In genomic region chr4:155056724-155057123, GRCm38 (mm10) we compare ENCODE assay signal across 9 mouse cellular contexts. TPM values are rescaled to one million over a fixed set of nuclear protein-coding genes. Genes with fewer than 3 reads are reported as not detected.
A peak's percentile ranks its signal among the peaks of the same experiment; 100 is the strongest.
DNase-seq lines count a peak whose midpoint lies in the region; ATAC-seq lines count a peak whose summit lies in the region.
"Had no signal": no experiment of that assay in that cellular context is flagged by ENCODE, and none has a peak within 500 bp of the region (broad histone marks: within the 10 kb centered on the region; RNA-seq: fewer than 3 reads in every experiment).

Gene Plch2, minus strand, starts transcription at chr4:155056784.

- H3K9ac ChIP-seq in embryonic facial prominence, embryonic 14.5 days (ENCODE audit: low read depth, low read length): no peak within 1 kb of the TSS
- H3K9ac ChIP-seq in intestine, embryonic 16.5 days (ENCODE audit: low read depth, low read length): no peak within 1 kb of the TSS
- H3K9ac ChIP-seq in midbrain, embryonic 16.5 days (ENCODE audit: low read depth, low read length): 0 out of 2 replicates have a peak within 1 kb of the TSS, but pooled peaks have one; percentile 20

- H3K36me3 ChIP-seq in embryonic facial prominence, embryonic 14.5 days (ENCODE audit: control insufficient read depth, insufficient read depth, low read length): no peaks in the 10 kb centered on the region
- H3K36me3 ChIP-seq in intestine, embryonic 16.5 days (ENCODE audit: control insufficient read depth, insufficient read depth, low read length): no peaks in the 10 kb centered on the region
- no peaks in the 10 kb centered on the region for H3K36me3 ChIP-seq in midbrain, embryonic 16.5 days (ENCODE audit: control insufficient read depth, insufficient read depth, low read length)

- peak within 1 kb of the TSS; percentile 19 for H3K4me3 ChIP-seq in embryonic facial prominence, embryonic 14.5 days (ENCODE audit: low read depth, low read length)
- H3K4me3 ChIP-seq in intestine, embryonic 16.5 days (ENCODE audit: low read length): no peak within 1 kb of the TSS
- no peak within 1 kb of the TSS for H3K4me3 ChIP-seq in midbrain, embryonic 16.5 days (ENCODE audit: low read depth, low read length)

- 60% methylated on average over 10 of the region's 10 CpGs for WGBS in embryonic facial prominence, embryonic 14.5 days
- WGBS in intestine, embryonic 16.5 days: 70% methylated on average over 10 of the region's 10 CpGs
- WGBS in midbrain, embryonic 16.5 days: 49% methylated on average over 10 of the region's 10 CpGs

- peak within 1 kb of the TSS; percentile 39 for H3K4me2 ChIP-seq in embryonic facial prominence, embryonic 14.5 days (ENCODE audit: low read depth, low read length)
- H3K4me2 ChIP-seq in intestine, embryonic 16.5 days (ENCODE audit: low read depth, low read length): no peak within 1 kb of the TSS
- H3K4me2 ChIP-seq in midbrain, embryonic 16.5 days (ENCODE audit: low read length): no peak within 1 kb of the TSS

- intact Hi-C loops in gastrocnemius, postnatal 14 days (cut with DNase I; ENCODE audit: low total_unique reads): no loop called here

- no peaks in the 10 kb centered on the region for H3K9me3 ChIP-seq in embryonic facial prominence, embryonic 14.5 days (ENCODE audit: control insufficient read depth, low read length)
- H3K9me3 ChIP-seq in intestine, embryonic 16.5 days (ENCODE audit: control insufficient read depth, low read length): no peaks in the 10 kb centered on the region
- no peaks in the 10 kb centered on the region for H3K9me3 ChIP-seq in midbrain, embryonic 16.5 days (replicated peaks; ENCODE audit: control insufficient read depth, low read length, poor library complexity, severe bottlenecking)

- ATAC-seq in embryonic facial prominence, embryonic 14.5 days (ENCODE audit: low read depth): peak; percentile 60; the same call in 1 of the 2 replicates
- no peak for ATAC-seq in intestine, embryonic 16.5 days
- ATAC-seq in midbrain, embryonic 16.5 days: peak; percentile 29; the same call in 1 of the 2 replicates

- H3K27ac ChIP-seq in embryonic facial prominence, embryonic 14.5 days (replicated peaks; ENCODE audit: low read depth, low read length): peak within 1 kb of the TSS; percentile 56
- no peak within 1 kb of the TSS; the same call in 1 of the 2 replicates for H3K27ac ChIP-seq in intestine, embryonic 16.5 days (ENCODE audit: low read length)
- H3K27ac ChIP-seq in midbrain, embryonic 16.5 days (ENCODE audit: low read length): no peak within 1 kb of the TSS

- H3K27me3 ChIP-seq in embryonic facial prominence, embryonic 14.5 days (replicated peaks; ENCODE audit: control insufficient read depth, insufficient read depth, low read length): no peaks in the 10 kb centered on the region
- no peaks in the 10 kb centered on the region for H3K27me3 ChIP-seq in intestine, embryonic 16.5 days (replicated peaks; ENCODE audit: control insufficient read depth, insufficient read depth, low read length)
- H3K27me3 ChIP-seq in midbrain, embryonic 16.5 days (ENCODE audit: control insufficient read depth, insufficient read depth, low read depth, low read length): no peaks in the 10 kb centered on the region

- no peaks in the 10 kb centered on the region for H3K4me1 ChIP-seq in embryonic facial prominence, embryonic 14.5 days (ENCODE audit: control insufficient read depth, insufficient read depth, low read length)
- peaks cover 21% of the 10 kb centered on the region for H3K4me1 ChIP-seq in intestine, embryonic 16.5 days (ENCODE audit: control insufficient read depth, insufficient read depth, low read length)
- no peaks in the 10 kb centered on the region for H3K4me1 ChIP-seq in midbrain, embryonic 16.5 days (ENCODE audit: control insufficient read depth, insufficient read depth, low read length)

- DNase-seq in left cerebral cortex, adult 18-20 months (ENCODE audit: low spot score in 2 of 2): no peak
- no peak for DNase-seq in left cerebral cortex, adult 9 months (ENCODE audit: low spot score in 2 of 2)
- DNase-seq in embryonic facial prominence, embryonic 14.5 days (ENCODE audit: low spot score): peak; percentile 59
- no peak for DNase-seq in adipocyte (ENCODE audit: low spot score)
- no peak for DNase-seq in gastrocnemius, postnatal 14 days
- DNase-seq in Muller cell, postnatal 12 days (ENCODE audit: inconsistent ontology term): no peak
- DNase-seq: adrenal gland, postnatal 36 days had no signal

RNA-seq across cellular contexts. Expression of gene Plch2, which starts in this region (rescaled TPM):
- 10 to 100 TPM; 69.2 to 88.5 TPM for total RNA-seq in left cerebral cortex, adult 18-20 months (2021)
- 9.8 and 11.2 TPM in 2 replicates for polyA plus RNA-seq in embryonic facial prominence, embryonic 14.5 days (2014; fragmentation: Nextera tagmentation; extraction: Ambion mirVana)
- 19.8 and 22.9 TPM in 2 replicates for polyA plus RNA-seq in intestine, embryonic 16.5 days (2015; fragmentation: Nextera tagmentation; extraction: Ambion mirVana)
- 23.3 and 25.4 TPM in 2 replicates for polyA plus RNA-seq in midbrain, embryonic 16.5 days (2015; fragmentation: Nextera tagmentation; extraction: Ambion mirVana)
- total RNA-seq in gastrocnemius, postnatal 14 days (2021): under 1 TPM in 1 of 2 experiments, not detected in 1; 0.04 TPM

Comparison
In these comparisons a context has a peak if more than half of its experiments do, and no peak if none do; other contexts are left out.
1. RNA of gene Plch2 (total RNA-seq): 69.2 to 88.5 TPM in left cerebral cortex, adult 18-20 months; 0.04 TPM in gastrocnemius, postnatal 14 days; every median in the first group is over 10 times any median in the second.